Mouse (Mus musculus) lung, postnatal 0 days (tissue): ENCODE data around the gene Gap43. TPM values are rescaled to one million over a fixed set of nuclear protein-coding genes. Genes with fewer than 3 reads are reported as not detected.

Experiments used
- ATAC-seq: fragments of 200-750 bp; cut with Nextera tagmentation; 2 replicates; pipeline ENCODE4 v1.8.0; 2017; ENCODE audit warnings: moderate library complexity
- DNase-seq: peaks from one replicate; pipeline ENCODE4 v3.0.0-alpha.2; 2016; ENCODE audit warnings: low spot score
- H3K27ac ChIP-seq: fragments of 300-500 bp; sonication (generic); 2 replicates; pipeline ENCODE4 v1.5.1; 2014; ENCODE audit warnings: antibody characterized with exemption, mild to moderate bottlenecking, low read length, mixed read lengths
- H3K27me3 ChIP-seq: fragments of 300-500 bp; sonication (generic); replicated peaks from 2 replicates; pipeline ENCODE4 v1.6.1; 2014; ENCODE audit warnings: low read length, mixed read lengths; ENCODE audit not compliant: insufficient read depth
- H3K36me3 ChIP-seq: fragments of 300-500 bp; sonication (generic); 2 replicates; pipeline ENCODE4 v1.6.1; 2014; ENCODE audit warnings: low read length, mixed read lengths; ENCODE audit not compliant: insufficient read depth
- H3K4me1 ChIP-seq: fragments of 300-500 bp; sonication (generic); 2 replicates; pipeline ENCODE4 v1.6.1; 2014; ENCODE audit warnings: antibody characterized with exemption, low read depth, low read length, mixed read lengths; ENCODE audit not compliant: insufficient read depth
- H3K4me2 ChIP-seq: fragments of 300-500 bp; sonication (generic); replicated peaks from 2 replicates; pipeline ENCODE4 v1.6.1; 2014; ENCODE audit warnings: low read depth, mild to moderate bottlenecking, low read length, moderate library complexity, mixed read lengths
- H3K4me3 ChIP-seq: fragments of 300-500 bp; sonication (generic); 2 replicates; pipeline ENCODE4 v1.5.1; 2014; ENCODE audit warnings: low read depth, low read length
- H3K9ac ChIP-seq: fragments of 300-500 bp; sonication (generic); replicated peaks from 2 replicates; pipeline ENCODE4 v1.6.1; 2014; ENCODE audit warnings: low read depth, mild to moderate bottlenecking
- H3K9me3 ChIP-seq: fragments of 300-500 bp; sonication (generic); 2 replicates; pipeline ENCODE4 v1.6.1; 2016; ENCODE audit warnings: low read length, mixed read lengths
- CTCF ChIP-seq: IDR thresholded peaks from 2 replicates; pipeline ENCODE4 v1.5.1; 2016; ENCODE audit warnings: antibody characterized with exemption, mild to moderate bottlenecking
- EP300 ChIP-seq: IDR thresholded peaks from 2 replicates; pipeline ENCODE4 v1.6.1; 2016; ENCODE audit warnings: antibody characterized with exemption, mild to moderate bottlenecking, control low read depth
- WGBS: fragments of 180-500 bp; shearing (Covaris S2); extraction: QIAGEN DNeasy Blood & Tissue Kit; methylation state at CpG from one replicate; pipeline ENCODE4 v1.1.7; 2014; 5-methylcytosine and 5-hydroxymethylcytosine counted together
- polyA plus RNA-seq: library from polyadenylated mRNA; unstranded; fragments of >200 nt; fragmentation: Nextera tagmentation; extraction: Ambion mirVana; gene quantifications from 2 replicates; pipeline ENCODE4 v1.2.1, GENCODE M21; 2015

Gap43 gene
- 12.5 and 16.3 TPM in 2 replicates for polyA plus RNA-seq

GRCm38 (mm10) chr16:42340021-42340768 is at the start of gene Gap43:
Gene Gap43, minus strand, starts transcription at chr16:42340651.
- Histone ChIP-seq H3K36me3 (no peaks in the 10 kb centered on the region), H3K9me3 (no peaks in the 10 kb centered on the region), H3K4me1 (peaks cover 2% of the 10 kb centered on the region; the same call in 1 of the 2 replicates), H3K4me3 (peak within 1 kb of the TSS; percentile 19), H3K4me2 (peak within 1 kb of the TSS; percentile 48), H3K9ac (no peak within 1 kb of the TSS), H3K27me3 (no peaks in the 10 kb centered on the region), H3K27ac (no peak within 1 kb of the TSS)
- TF ChIP-seq CTCF: no peak
- no peak for TF ChIP-seq EP300
- ATAC-seq (no peak), DNase-seq (no peak)
- 2% methylated on average over 18 of the region's 18 CpGs for WGBS

GRCm38 (mm10) chr16:42381328-42381838 is 40.9 kb upstream of the Gap43 start:
- ATAC-seq (no peak), DNase-seq (no peak)
- H3K4me2 ChIP-seq: no peak overlapping the region
- H3K9me3 ChIP-seq: no peaks in the 10 kb centered on the region
- H3K27ac ChIP-seq: no peak overlapping the region
- H3K4me3 ChIP-seq: no peak overlapping the region
- no peaks in the 10 kb centered on the region for H3K27me3 ChIP-seq
- H3K9ac ChIP-seq: no peak overlapping the region
- 68% methylated on average over 4 of the region's 4 CpGs for WGBS
- no peak for TF ChIP-seq EP300
- no peak for TF ChIP-seq CTCF
- no peaks in the 10 kb centered on the region for H3K4me1 ChIP-seq
- H3K36me3 ChIP-seq: no peaks in the 10 kb centered on the region

- DNase-seq: no peak
- Histone ChIP-seq H3K4me2 (no peak overlapping the region), H3K4me3 (no peak overlapping the region), H3K9me3 (no peaks in the 10 kb centered on the region), H3K27ac (no peak overlapping the region), H3K4me1 (no peaks in the 10 kb centered on the region), H3K9ac (no peak overlapping the region), H3K27me3 (no peaks in the 10 kb centered on the region), H3K36me3 (no peaks in the 10 kb centered on the region)
- ATAC-seq: no peak
- 35% methylated on average over 3 of the region's 3 CpGs for WGBS
- no peak for TF ChIP-seq CTCF
- TF ChIP-seq EP300: no peak
These were observed 40.2 kb upstream of the Gap43 start for GRCm38 (mm10) chr16:42380641-42381040.

GRCm38 (mm10) chr16:42370148-42370547 is 29.7 kb upstream of the Gap43 start:
- H3K4me1 ChIP-seq: no peaks in the 10 kb centered on the region
- H3K4me2 ChIP-seq: no peak overlapping the region
- no peak overlapping the region for H3K4me3 ChIP-seq
- H3K27ac ChIP-seq: no peak overlapping the region
- no peak for DNase-seq
- H3K27me3 ChIP-seq: no peaks in the 10 kb centered on the region
- no peaks in the 10 kb centered on the region for H3K9me3 ChIP-seq
- H3K36me3 ChIP-seq: no peaks in the 10 kb centered on the region
- ATAC-seq: no peak
- 67% methylated on average over 6 of the region's 6 CpGs for WGBS
- no peak for TF ChIP-seq CTCF
- no peak for TF ChIP-seq EP300
- no peak overlapping the region for H3K9ac ChIP-seq

- no peak overlapping the region for H3K4me2 ChIP-seq
These were observed 28.9 kb upstream of the Gap43 start for GRCm38 (mm10) chr16:42369346-42369745.

GRCm38 (mm10) chr16:42360061-42360460 is 19.6 kb upstream of the Gap43 start:
- ATAC-seq (no peak), DNase-seq (no peak)
- H3K4me2 ChIP-seq: no peak overlapping the region
- H3K27me3 ChIP-seq: no peaks in the 10 kb centered on the region
- no peaks in the 10 kb centered on the region for H3K4me1 ChIP-seq
- no peak overlapping the region for H3K27ac ChIP-seq
- H3K9ac ChIP-seq: no peak overlapping the region
- 79% methylated on average over 4 of the region's 4 CpGs for WGBS
- no peak overlapping the region for H3K4me3 ChIP-seq
- no peaks in the 10 kb centered on the region for H3K36me3 ChIP-seq
- TF ChIP-seq CTCF: no peak
- TF ChIP-seq EP300: no peak
- H3K9me3 ChIP-seq: no peaks in the 10 kb centered on the region

More at GRCm38 (mm10) chr16:42369346-42369745, 28.9 kb upstream of the Gap43 start:
- Histone ChIP-seq H3K9me3 (no peaks in the 10 kb centered on the region), H3K4me3 (no peak overlapping the region), H3K9ac (no peak overlapping the region), H3K4me1 (no peaks in the 10 kb centered on the region), H3K27ac (no peak overlapping the region), H3K27me3 (no peaks in the 10 kb centered on the region), H3K36me3 (no peaks in the 10 kb centered on the region)
- TF ChIP-seq CTCF: no peak
- TF ChIP-seq EP300: no peak
- DNase-seq: no peak
- WGBS: 77% methylated on average over 6 of the region's 6 CpGs
- no peak for ATAC-seq
